Mouse (Mus musculus) midbrain, embryonic 10.5 days (tissue): ENCODE measurements around the gene Tm9sf2. TPM values are rescaled to one million over a fixed set of nuclear protein-coding genes. Genes with fewer than 3 reads are reported as not detected.
"Not testable (repeated sequence)": the region's sequence is repeated elsewhere in the genome, so short reads cannot be mapped to it uniquely, and the experiment has no call there.

ENCODE experiments used
- DNase-seq: peaks from one replicate; pipeline ENCODE4 v3.0.0-alpha.2; 2017; ENCODE audit warnings: low spot score
- H3K27ac ChIP-seq: fragments of 300-500 bp; sonication (generic); replicated peaks from 2 replicates; pipeline ENCODE4 v1.5.1; 2016; ENCODE audit warnings: mild to moderate bottlenecking
- H3K27me3 ChIP-seq: fragments of 300-500 bp; sonication (generic); 2 replicates; pipeline ENCODE4 v1.6.1; 2016; ENCODE audit warnings: low read depth, mild to moderate bottlenecking; ENCODE audit not compliant: poor library complexity, severe bottlenecking
- H3K36me3 ChIP-seq: fragments of 300-500 bp; sonication (generic); 2 replicates; pipeline ENCODE4 v1.6.1; 2016; ENCODE audit warnings: mild to moderate bottlenecking, moderate library complexity
- H3K4me1 ChIP-seq: fragments of 300-500 bp; sonication (generic); 2 replicates; pipeline ENCODE4 v1.6.1; 2016
- H3K4me3 ChIP-seq: fragments of 300-500 bp; sonication (generic); 2 replicates; pipeline ENCODE4 v1.5.1; 2016; ENCODE audit warnings: mild to moderate bottlenecking, moderate library complexity
- H3K9me3 ChIP-seq: fragments of 300-500 bp; sonication (generic); replicated peaks from 2 replicates; pipeline ENCODE4 v1.6.1; 2016; ENCODE audit warnings: mild to moderate bottlenecking
- WGBS: fragments of 180-500 bp; shearing (Covaris S2); methylation state at CpG from one replicate; pipeline ENCODE4 v1.1.7; 2016; 5-methylcytosine and 5-hydroxymethylcytosine counted together
- polyA plus RNA-seq: library from polyadenylated mRNA; unstranded; fragments of >200 nt; fragmentation: Nextera tagmentation; extraction: Ambion mirVana; gene quantifications from 2 replicates; pipeline ENCODE4 v1.2.1, GENCODE M21; 2016

Tm9sf2 gene
- polyA plus RNA-seq, 1 experiment from 2014 or later: 133 TPM

- no peak for DNase-seq
- Histone ChIP-seq H3K36me3 (no peaks in the 10 kb centered on the region), H3K27ac (no peak overlapping the region), H3K4me3 (no peak overlapping the region), H3K27me3 (no peaks in the 10 kb centered on the region), H3K4me1 (no peaks in the 10 kb centered on the region), H3K9me3 (no peaks in the 10 kb centered on the region)
- 87% methylated on average over 10 of the region's 10 CpGs for WGBS
These were observed 32.5 kb upstream of the Tm9sf2 start for GRCm38 (mm10) chr14:122074360-122074759.

- Histone ChIP-seq H3K27ac (no peak overlapping the region), H3K4me1 (no peaks in the 10 kb centered on the region), H3K27me3 (no peaks in the 10 kb centered on the region), H3K36me3 (no peaks in the 10 kb centered on the region), H3K4me3 (no peak overlapping the region), H3K9me3 (no peaks in the 10 kb centered on the region)
- no peak for DNase-seq
- 88% methylated on average over 21 of the region's 21 CpGs for WGBS
These were observed 31.2 kb upstream of the Tm9sf2 start for GRCm38 (mm10) chr14:122075485-122076200.

- H3K27ac ChIP-seq: no peak overlapping the region
- no peaks in the 10 kb centered on the region for H3K9me3 ChIP-seq
- no peak for DNase-seq
- 90% methylated on average over 3 of the region's 3 CpGs for WGBS
- H3K36me3 ChIP-seq: no peaks in the 10 kb centered on the region
- no peaks in the 10 kb centered on the region for H3K27me3 ChIP-seq
- no peaks in the 10 kb centered on the region for H3K4me1 ChIP-seq
- no peak overlapping the region for H3K4me3 ChIP-seq
These were observed 29.8 kb upstream of the Tm9sf2 start for GRCm38 (mm10) chr14:122077017-122077416.

DNA sequence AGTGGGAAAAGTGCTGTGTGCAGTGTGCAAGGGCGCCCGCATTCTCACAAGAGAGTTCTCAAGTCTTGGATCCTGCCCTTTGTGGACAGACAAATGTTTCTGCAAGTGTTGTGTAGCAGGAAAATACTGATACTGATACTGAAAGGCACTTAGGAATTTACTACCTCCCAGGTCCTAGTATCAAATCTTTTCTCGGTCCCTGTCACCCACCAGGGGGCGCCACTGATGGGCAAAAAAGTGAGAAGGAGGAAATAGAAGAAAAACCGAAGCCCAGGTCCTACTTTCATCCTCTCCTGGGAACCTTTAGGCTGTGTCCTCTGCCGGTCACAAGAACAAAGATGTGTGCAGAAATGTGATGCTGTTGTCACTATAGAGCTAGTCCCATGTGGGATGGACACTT is 27.4 kb upstream of the Tm9sf2 start:
- 50% methylated on average over 6 of the region's 6 CpGs for WGBS
- no peaks in the 10 kb centered on the region for H3K36me3 ChIP-seq

DNA sequence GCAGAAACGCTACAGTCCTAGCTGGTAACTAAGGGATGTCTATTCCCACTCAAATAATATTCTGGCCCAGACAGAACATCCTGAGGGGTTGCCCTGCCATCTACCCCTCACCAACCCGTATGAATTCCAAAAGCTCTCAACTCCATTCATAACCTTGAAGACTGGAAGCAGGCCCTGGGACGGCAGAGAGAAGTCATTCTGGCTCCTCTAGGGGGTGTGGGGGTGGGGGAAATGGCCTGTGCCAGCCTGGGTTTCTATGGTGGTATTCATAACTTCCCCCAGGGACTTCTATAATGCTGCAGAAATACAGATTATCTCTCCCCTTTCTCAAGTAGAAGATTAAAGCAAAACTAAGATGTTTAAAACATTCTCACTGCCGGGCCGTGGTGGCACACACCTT is 26.9 kb upstream of the Tm9sf2 start:
- H3K4me3 ChIP-seq: no peak overlapping the region
- no peaks in the 10 kb centered on the region for H3K36me3 ChIP-seq
- H3K9me3 ChIP-seq: 0 out of 2 replicates have a peak, but pooled peaks cover 2% of the 10 kb centered on the region
- no peak for DNase-seq
- 88% methylated on average over 5 of the region's 5 CpGs for WGBS
- H3K27ac ChIP-seq: no peak overlapping the region
- no peaks in the 10 kb centered on the region for H3K27me3 ChIP-seq
- no peaks in the 10 kb centered on the region for H3K4me1 ChIP-seq

More for the DNA sequence above, 27.4 kb upstream of the Tm9sf2 start:
- Histone ChIP-seq H3K4me1 (no peaks in the 10 kb centered on the region), H3K9me3 (no peaks in the 10 kb centered on the region), H3K4me3 (no peak overlapping the region), H3K27me3 (no peaks in the 10 kb centered on the region), H3K27ac (no peak overlapping the region)
- peak; percentile 40 for DNase-seq

DNA sequence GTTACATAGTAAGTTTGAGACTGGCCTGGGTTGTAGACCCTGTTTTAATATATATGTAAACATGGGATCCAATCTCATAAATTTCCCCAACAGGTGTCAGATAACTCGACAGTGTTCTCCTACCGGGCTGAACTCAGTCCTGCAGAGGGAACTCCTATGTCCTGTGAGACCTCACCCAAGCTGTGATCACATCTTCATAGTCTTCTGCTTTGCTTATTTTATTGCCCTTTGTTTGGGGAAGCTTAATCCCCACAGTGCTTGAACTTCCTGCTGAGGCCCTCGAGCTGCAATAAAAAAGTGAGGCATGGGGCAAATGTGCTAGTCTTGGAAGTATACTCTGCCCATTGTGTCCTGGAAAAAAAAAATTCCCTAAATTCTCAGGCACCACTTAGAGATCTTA is 25.5 kb upstream of the Tm9sf2 start:
- Histone ChIP-seq H3K4me3 (no peak overlapping the region), H3K9me3 (0 out of 2 replicates have a peak, but pooled peaks cover 2% of the 10 kb centered on the region), H3K36me3 (no peaks in the 10 kb centered on the region), H3K27ac (no peak overlapping the region), H3K4me1 (no peaks in the 10 kb centered on the region), H3K27me3 (no peaks in the 10 kb centered on the region)
- DNase-seq: no peak
- 59% methylated on average over 3 of the region's 3 CpGs for WGBS

GRCm38 (mm10) chr14:122083499-122083898 is 23.3 kb upstream of the Tm9sf2 start:
- Histone ChIP-seq H3K27ac (no peak overlapping the region), H3K27me3 (no peaks in the 10 kb centered on the region), H3K4me1 (no peaks in the 10 kb centered on the region), H3K36me3 (no peaks in the 10 kb centered on the region), H3K4me3 (no peak overlapping the region), H3K9me3 (0 out of 2 replicates have a peak, but pooled peaks cover 2% of the 10 kb centered on the region)
- 88% methylated on average over 7 of the region's 7 CpGs for WGBS
- DNase-seq: no peak

DNA sequence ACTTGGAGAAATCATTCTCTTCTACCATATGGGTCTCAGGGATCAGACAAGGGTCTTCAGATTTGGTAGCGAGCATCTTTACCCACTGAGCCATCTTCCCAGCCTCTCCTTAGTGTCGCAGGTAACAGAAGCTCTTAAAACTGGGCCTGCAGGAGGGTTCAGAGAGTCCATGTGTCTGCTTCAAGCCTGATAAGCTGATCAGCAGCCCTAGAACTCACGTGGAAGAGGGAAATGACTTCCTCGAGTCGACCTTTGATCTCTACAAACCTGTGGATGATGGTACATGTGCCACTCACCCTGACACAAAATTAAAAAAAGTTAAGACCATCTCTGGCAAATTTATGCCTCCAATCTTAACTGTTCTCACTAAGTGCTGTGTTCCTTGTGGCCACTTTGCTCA is 18.9 kb upstream of the Tm9sf2 start:
- no peaks in the 10 kb centered on the region for H3K36me3 ChIP-seq
- no peak for DNase-seq
- H3K27me3 ChIP-seq: no peaks in the 10 kb centered on the region
- WGBS: 89% methylated on average over 5 of the region's 5 CpGs
- H3K4me3 ChIP-seq: no peak overlapping the region
- H3K9me3 ChIP-seq: 0 out of 2 replicates have a peak, but pooled peaks cover 2% of the 10 kb centered on the region
- no peaks in the 10 kb centered on the region for H3K4me1 ChIP-seq
- H3K27ac ChIP-seq: no peak overlapping the region

- Histone ChIP-seq H3K9me3 (no peaks in the 10 kb centered on the region), H3K36me3 (no peaks in the 10 kb centered on the region)
- 84% methylated on average over 4 of the region's 4 CpGs for WGBS
These were observed 14.5 kb upstream of the Tm9sf2 start for GRCm38 (mm10) chr14:122092363-122092762.

GRCm38 (mm10) chr14:122096331-122096730 is 10.5 kb upstream of the Tm9sf2 start:
- no peak for DNase-seq
- Histone ChIP-seq H3K36me3 (no peaks in the 10 kb centered on the region), H3K27me3 (no peaks in the 10 kb centered on the region), H3K9me3 (no peaks in the 10 kb centered on the region), H3K4me1 (no peaks in the 10 kb centered on the region), H3K4me3 (no peak overlapping the region), H3K27ac (no peak overlapping the region)
- WGBS: 97% methylated on average over 11 of the region's 11 CpGs

More at GRCm38 (mm10) chr14:122092363-122092762, 14.5 kb upstream of the Tm9sf2 start:
- no peak for DNase-seq
- Histone ChIP-seq H3K4me3 (no peak overlapping the region), H3K27me3 (no peaks in the 10 kb centered on the region), H3K27ac (no peak overlapping the region), H3K4me1 (no peaks in the 10 kb centered on the region)

GRCm38 (mm10) chr14:122099584-122099983 is 7.3 kb upstream of the Tm9sf2 start:
- H3K4me3 ChIP-seq: no peak overlapping the region
- 93% methylated on average over 4 of the region's 4 CpGs for WGBS
- H3K36me3 ChIP-seq: no peaks in the 10 kb centered on the region
- no peaks in the 10 kb centered on the region for H3K9me3 ChIP-seq
- peaks cover 4% of the 10 kb centered on the region; the same call in 1 of the 2 replicates for H3K4me1 ChIP-seq
- no peak for DNase-seq
- H3K27me3 ChIP-seq: no peaks in the 10 kb centered on the region
- H3K27ac ChIP-seq: no peak overlapping the region

- H3K4me1 ChIP-seq: peaks cover 23% of the 10 kb centered on the region
- not testable (repeated sequence) for H3K36me3 ChIP-seq, H3K4me3 ChIP-seq, H3K9me3 ChIP-seq, DNase-seq, H3K27ac ChIP-seq, H3K27me3 ChIP-seq
- 91% methylated on average over 9 of the region's 9 CpGs for WGBS
These were observed 4.9 kb upstream of the Tm9sf2 start for GRCm38 (mm10) chr14:122101890-122102289.

GRCm38 (mm10) chr14:122104881-122105280 is 2.0 kb upstream of the Tm9sf2 start:
- Histone ChIP-seq H3K27me3 (no peaks in the 10 kb centered on the region), H3K9me3 (no peaks in the 10 kb centered on the region)
- WGBS: 1% methylated on average over 24 of the region's 24 CpGs

More at GRCm38 (mm10) chr14:122104881-122105280, 2.0 kb upstream of the Tm9sf2 start:
- H3K4me3 ChIP-seq: peak overlapping the region; percentile 58
- H3K4me1 ChIP-seq: peaks cover 43% of the 10 kb centered on the region
- peak; percentile 95 for DNase-seq
- no peaks in the 10 kb centered on the region for H3K36me3 ChIP-seq
- peak overlapping the region; percentile 86 for H3K27ac ChIP-seq
